Mouse (Mus musculus): Measurements from ENCODE around the gene Nav2.

The Nav2 gene

GRCm38 (mm10) chr7:49373173-49373572 is 464.7 kb downstream of the Nav2 start:
- DNase-seq, result no peak

GRCm38 (mm10) chr7:49373661-49374060 is 465.1 kb downstream of the Nav2 start:
- no peak for DNase-seq

GRCm38 (mm10) chr7:49375499-49375974 is 467.0 kb downstream of the Nav2 start:
- no peak for DNase-seq

GRCm38 (mm10) chr7:49378608-49379007 is 470.1 kb downstream of the Nav2 start:
- DNase-seq, result no peak

- DNase-seq, result no peak
Observed at GRCm38 (mm10) chr7:49380940-49381339, 472.4 kb downstream of the Nav2 start.

- no peak for DNase-seq
Observed at GRCm38 (mm10) chr7:49382884-49383283, 474.4 kb downstream of the Nav2 start.

- no peak for DNase-seq
Observed at GRCm38 (mm10) chr7:49388137-49388536, 479.6 kb downstream of the Nav2 start.

GRCm38 (mm10) chr7:49390312-49390711 is 481.8 kb downstream of the Nav2 start:
- no peak for DNase-seq

- no peak for DNase-seq
Observed at GRCm38 (mm10) chr7:49390829-49391228, 482.3 kb downstream of the Nav2 start.

- DNase-seq, result no peak
Observed at GRCm38 (mm10) chr7:49392180-49392579, 483.7 kb downstream of the Nav2 start.

GRCm38 (mm10) chr7:49392834-49393233 is 484.3 kb downstream of the Nav2 start:
- DNase-seq, result no peak

GRCm38 (mm10) chr7:49393857-49394256 is 485.3 kb downstream of the Nav2 start:
- DNase-seq, result no peak

- no peak for DNase-seq
Observed at GRCm38 (mm10) chr7:49396202-49396601, 487.7 kb downstream of the Nav2 start.

GRCm38 (mm10) chr7:49397441-49398003 is 489.0 kb downstream of the Nav2 start:
- DNase-seq, result no peak

- DNase-seq, result no peak
Observed at GRCm38 (mm10) chr7:49398020-49398516, 489.6 kb downstream of the Nav2 start.

- DNase-seq, result peak; percentile 46 to 54
Observed at GRCm38 (mm10) chr7:49399314-49399713, 490.8 kb downstream of the Nav2 start.

GRCm38 (mm10) chr7:49400463-49400862 is 491.9 kb downstream of the Nav2 start:
- DNase-seq, result no peak

GRCm38 (mm10) chr7:49402526-49402925 is 494.0 kb downstream of the Nav2 start:
- DNase-seq, result no peak

- no peak for DNase-seq
Observed at GRCm38 (mm10) chr7:49407688-49408087, 499.2 kb downstream of the Nav2 start.

GRCm38 (mm10) chr7:49408625-49409024 is 500.1 kb downstream of the Nav2 start:
- no peak for DNase-seq

GRCm38 (mm10) chr7:49409265-49409664 is 500.7 kb downstream of the Nav2 start:
- no peak for DNase-seq

GRCm38 (mm10) chr7:49410188-49410587 is 501.7 kb downstream of the Nav2 start:
- no peak for DNase-seq

GRCm38 (mm10) chr7:49410892-49411291 is 502.4 kb downstream of the Nav2 start:
- DNase-seq, result no peak

GRCm38 (mm10) chr7:49411803-49412202 is 503.3 kb downstream of the Nav2 start:
- DNase-seq, result no peak

GRCm38 (mm10) chr7:49415131-49415530 is 506.6 kb downstream of the Nav2 start:
- no peak for DNase-seq
